Mouse (Mus musculus) NIH3T3 (cell line): Measurements from ENCODE around the gene Elovl5.
A peak's percentile ranks its signal among the peaks of the same experiment; 100 is the strongest.

ENCODE experiments used
- DNase-seq: peaks from one replicate; pipeline ENCODE4 v3.0.0-alpha.2; 2012; ENCODE audit warnings: low read depth

Elovl5 gene

GRCm38 (mm10) chr9:77917074-77917621, at the start of gene Elovl5:
Elovl5 (plus strand) TSS chr9:77917364.
- peak; percentile 97 for DNase-seq

GRCm38 (mm10) chr9:77891501-77891900, 25.7 kb upstream of the Elovl5 start:
- DNase-seq: peak; percentile 88

- no peak for DNase-seq
Observed at GRCm38 (mm10) chr9:77898551-77898950, 18.6 kb upstream of the Elovl5 start.

- no peak for DNase-seq
Observed at GRCm38 (mm10) chr9:77904133-77904532, 13.0 kb upstream of the Elovl5 start.

GRCm38 (mm10) chr9:77909572-77910269, 7.4 kb upstream of the Elovl5 start:
- peak; percentile 48 for DNase-seq

GRCm38 (mm10) chr9:77910270-77911240, 6.6 kb upstream of the Elovl5 start:
- DNase-seq: peak; percentile 88

GRCm38 (mm10) chr9:77911508-77912229, 5.5 kb upstream of the Elovl5 start:
- peak; percentile 54 for DNase-seq

- no peak for DNase-seq
Observed at GRCm38 (mm10) chr9:77912246-77912645, 4.9 kb upstream of the Elovl5 start.

- DNase-seq: no peak
Observed at GRCm38 (mm10) chr9:77914616-77915015, 2.5 kb upstream of the Elovl5 start.

GRCm38 (mm10) chr9:77915791-77916190, 1.4 kb upstream of the Elovl5 start:
- DNase-seq: no peak

- DNase-seq: no peak
Observed at GRCm38 (mm10) chr9:77917622-77918131, 513 bp downstream of the Elovl5 start.

- DNase-seq: no peak
Observed at GRCm38 (mm10) chr9:77918211-77918610, 1.0 kb downstream of the Elovl5 start.

- DNase-seq: no peak
Observed at GRCm38 (mm10) chr9:77918961-77919670, 2.0 kb downstream of the Elovl5 start.

- DNase-seq: no peak
Observed at GRCm38 (mm10) chr9:77920481-77920880, 3.3 kb downstream of the Elovl5 start.

GRCm38 (mm10) chr9:77921366-77922260, 4.4 kb downstream of the Elovl5 start:
- DNase-seq: no peak

GRCm38 (mm10) chr9:77923774-77924173, 6.6 kb downstream of the Elovl5 start:
- no peak for DNase-seq

- DNase-seq: no peak
Observed at GRCm38 (mm10) chr9:77924199-77924598, 7.0 kb downstream of the Elovl5 start.

GRCm38 (mm10) chr9:77926151-77926550, 9.0 kb downstream of the Elovl5 start:
- no peak for DNase-seq

GRCm38 (mm10) chr9:77926911-77927310, 9.7 kb downstream of the Elovl5 start:
- DNase-seq: no peak

- DNase-seq: no peak
Observed at GRCm38 (mm10) chr9:77927431-77927830, 10.3 kb downstream of the Elovl5 start.
